In the genomic region with DNA sequence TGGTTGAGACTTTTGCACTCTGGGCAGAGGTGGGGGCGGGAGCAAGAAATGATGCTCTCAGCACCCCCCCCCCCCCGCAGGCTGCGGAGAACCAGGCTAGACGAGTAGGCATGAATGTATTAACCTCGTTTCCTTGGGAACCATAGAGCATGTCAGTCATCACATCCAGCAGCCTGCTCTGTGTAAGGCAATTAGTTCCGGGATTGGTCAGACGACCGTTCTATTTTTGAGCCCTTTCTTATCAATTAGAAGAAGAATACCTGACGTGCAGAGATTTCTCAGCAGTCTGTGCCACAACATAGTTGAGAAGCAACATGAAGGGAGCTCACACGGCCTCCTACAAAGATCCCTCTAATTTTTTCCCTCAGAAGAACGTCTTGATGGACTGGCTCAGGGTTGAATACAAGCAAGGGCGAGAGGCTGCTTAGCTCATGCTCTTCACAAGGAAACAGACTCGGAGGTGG, we compare ENCODE assay signal across 10 mouse cellular contexts. TPM values are rescaled to one million over a fixed set of nuclear protein-coding genes. Genes with fewer than 3 reads are reported as not detected.
DNase-seq lines count a peak whose midpoint lies in the region; ATAC-seq and TF ChIP-seq lines count a peak whose summit lies in the region.
"Had no signal": no experiment of that assay in that cellular context is flagged by ENCODE, and none has a peak within 500 bp of the region (broad histone marks: within the 10 kb centered on the region; RNA-seq: fewer than 3 reads in every experiment).

No protein-coding gene starts in this region.

- no peaks in the 10 kb centered on the region for H3K36me3 ChIP-seq in heart, embryonic 15.5 days
- H3K36me3 ChIP-seq in embryonic facial prominence, embryonic 14.5 days (ENCODE audit: control insufficient read depth, insufficient read depth, low read length) = no peaks in the 10 kb centered on the region
- H3K36me3 ChIP-seq in neural tube, embryonic 12.5 days = no peaks in the 10 kb centered on the region

- peaks cover 7% of the 10 kb centered on the region for H3K4me1 ChIP-seq in heart, embryonic 15.5 days (replicated peaks)
- H3K4me1 ChIP-seq in embryonic facial prominence, embryonic 14.5 days (ENCODE audit: control insufficient read depth, insufficient read depth, low read length) = no peaks in the 10 kb centered on the region
- H3K4me1 ChIP-seq in neural tube, embryonic 12.5 days = peaks cover 7% of the 10 kb centered on the region

- TF ChIP-seq CTCF in layer of hippocampus, adult 2 months (conservative IDR thresholded peaks at IDR 0.05) = no peak

- no peak for DNase-seq in heart, adult 9 months (ENCODE audit: low spot score in 2 of 2)
- peak; percentile 56 for DNase-seq in embryonic facial prominence, embryonic 14.5 days (ENCODE audit: low spot score)
- peak; percentile 21 to 46 for DNase-seq in layer of hippocampus, adult 2 months (ENCODE audit: low spot score in 2 of 2)
- no peak for DNase-seq in adrenal gland, postnatal 10 days
- no peak for DNase-seq in kidney, adult 11 months
- DNase-seq in adrenal gland, adult 2 months = no peak
- DNase-seq: kidney, postnatal 10 days had no signal

- peak overlapping the region; percentile 32 for H3K4me3 ChIP-seq in heart, embryonic 15.5 days
- no peak overlapping the region for H3K4me3 ChIP-seq in embryonic facial prominence, embryonic 14.5 days (ENCODE audit: low read depth, low read length)
- peak overlapping the region; percentile 39 for H3K4me3 ChIP-seq in layer of hippocampus, adult 2 months
- H3K4me3 ChIP-seq in neural tube, embryonic 12.5 days = no peak overlapping the region
- H3K4me3 ChIP-seq: myocyte had no signal

- H3K4me2 ChIP-seq in heart, embryonic 15.5 days = peak overlapping the region; percentile 60
- H3K4me2 ChIP-seq in embryonic facial prominence, embryonic 14.5 days (ENCODE audit: low read depth, low read length) = peak overlapping the region; percentile 34; the same call in 1 of the 2 replicates
- H3K4me2 ChIP-seq in neural tube, embryonic 12.5 days (replicated peaks) = no peak overlapping the region; the same call in 1 of the 2 replicates

- 22% methylated on average over 13 of the region's 13 CpGs for WGBS in heart, embryonic 15.5 days
- WGBS in embryonic facial prominence, embryonic 14.5 days = 45% methylated on average over 13 of the region's 13 CpGs
- WGBS in neural tube, embryonic 12.5 days = 52% methylated on average over 13 of the region's 13 CpGs

- H3K9ac ChIP-seq in heart, embryonic 15.5 days = 0 out of 2 replicates have a peak overlapping the region, but pooled peaks have one; percentile 2
- H3K9ac ChIP-seq in embryonic facial prominence, embryonic 14.5 days (ENCODE audit: low read depth, low read length) = no peak overlapping the region
- no peak overlapping the region for H3K9ac ChIP-seq in neural tube, embryonic 12.5 days

- no peaks in the 10 kb centered on the region for H3K9me3 ChIP-seq in heart, embryonic 15.5 days (replicated peaks)
- H3K9me3 ChIP-seq in embryonic facial prominence, embryonic 14.5 days (ENCODE audit: control insufficient read depth, low read length) = no peaks in the 10 kb centered on the region
- no peaks in the 10 kb centered on the region for H3K9me3 ChIP-seq in neural tube, embryonic 12.5 days

- H3K27me3 ChIP-seq in heart, embryonic 15.5 days = no peaks in the 10 kb centered on the region
- no peaks in the 10 kb centered on the region for H3K27me3 ChIP-seq in embryonic facial prominence, embryonic 14.5 days (replicated peaks; ENCODE audit: control insufficient read depth, insufficient read depth, low read length)
- H3K27me3 ChIP-seq in neural tube, embryonic 12.5 days (replicated peaks) = no peaks in the 10 kb centered on the region

- ATAC-seq in heart, embryonic 15.5 days (replicated peaks; ENCODE audit: insufficient number of reproducible peaks, insufficient read depth, low FRiP score, low read depth) = peak; percentile 67; the same call in 1 of the 2 replicates
- ATAC-seq in embryonic facial prominence, embryonic 14.5 days (ENCODE audit: low read depth) = 0 out of 2 replicates have a peak, but pooled peaks have one; percentile 68
- peak; percentile 91 for ATAC-seq in neural tube, embryonic 12.5 days (ENCODE audit: low FRiP score, low read depth)

- peak overlapping the region; percentile 38; the same call in 1 of the 2 replicates for H3K27ac ChIP-seq in heart, embryonic 15.5 days
- no peak overlapping the region for H3K27ac ChIP-seq in embryonic facial prominence, embryonic 14.5 days (replicated peaks; ENCODE audit: low read depth, low read length)
- H3K27ac ChIP-seq in layer of hippocampus, adult 2 months = peak overlapping the region; percentile 70
- no peak overlapping the region for H3K27ac ChIP-seq in neural tube, embryonic 12.5 days

RNA-seq across cellular contexts. Expression of a gene that starts 53.4 kb away (rescaled TPM):
- 1.0 and 2.1 TPM in 2 replicates for polyA plus RNA-seq in heart, embryonic 15.5 days (2015; fragmentation: Nextera tagmentation; extraction: Ambion mirVana)
- polyA plus RNA-seq in embryonic facial prominence, embryonic 14.5 days (2014; fragmentation: Nextera tagmentation; extraction: Ambion mirVana) = 4.6 and 6.1 TPM in 2 replicates
- 10 to 100 TPM; 26.2 to 27.4 TPM for total RNA-seq in layer of hippocampus, adult 2 months (2021)
- polyA plus RNA-seq in neural tube, embryonic 12.5 days (2016; fragmentation: Nextera tagmentation; extraction: Ambion mirVana) = 14.4 and 14.7 TPM in 2 replicates
- 1 to 10 TPM; 2.1 to 2.2 TPM for total RNA-seq in adrenal gland, postnatal 10 days (2021)
- total RNA-seq in adrenal gland, adult 2 months (2021) = 1 to 10 TPM; 1.3 to 5.3 TPM
- polyA plus RNA-seq in adrenal gland, adult 2 months (2012; rRNA removed) = 1.0 and 1.8 TPM in 2 replicates
- polyA plus RNA-seq: myocyte had no signal

Comparison
In these comparisons a context has a peak if more than half of its experiments do, and no peak if none do; other contexts are left out.
1. H3K27ac ChIP-seq: peak in heart, embryonic 15.5 days (single experiment) and layer of hippocampus, adult 2 months (single experiment); none in embryonic facial prominence, embryonic 14.5 days (single experiment) and neural tube, embryonic 12.5 days (single experiment).
2. H3K4me3 ChIP-seq: peak in heart, embryonic 15.5 days (single experiment) and layer of hippocampus, adult 2 months (single experiment); none in embryonic facial prominence, embryonic 14.5 days (single experiment) and neural tube, embryonic 12.5 days (single experiment).
3. DNase-seq: peak in embryonic facial prominence, embryonic 14.5 days (single experiment) and layer of hippocampus, adult 2 months (2 of 2); none in heart, adult 9 months (0 of 2), adrenal gland, postnatal 10 days (single experiment), kidney, adult 11 months (single experiment) and adrenal gland, adult 2 months (single experiment).
4. Peak in every context shown above with its lines, with median percentiles within 50 percentile points of each other: ATAC-seq.